Mouse (Mus musculus) kidney, adult 2 months (tissue): Measurements from ENCODE around the gene Adgrf5. TPM values are rescaled to one million over a fixed set of nuclear protein-coding genes. Genes with fewer than 3 reads are reported as not detected.

Experiments
- DNase-seq: peaks from one replicate; pipeline ENCODE4 v3.0.0; 2021
- H3K27ac ChIP-seq: fragments of 200-500 bp; 2 replicates; pipeline ENCODE4 v1.5.1; 2012; ENCODE audit warnings: low read depth, low read length, control low read depth, inconsistent platforms; ENCODE audit not compliant: insufficient read depth
- H3K27me3 ChIP-seq: fragments of 200-500 bp; replicated peaks from 2 replicates; pipeline ENCODE4 v1.6.1; 2012; ENCODE audit warnings: mild to moderate bottlenecking, moderate library complexity, low read length, inconsistent platforms; ENCODE audit not compliant: control insufficient read depth, insufficient read depth
- H3K36me3 ChIP-seq: fragments of 200-500 bp; 2 replicates; pipeline ENCODE4 v1.6.1; 2012; ENCODE audit warnings: mild to moderate bottlenecking, moderate library complexity, low read length, inconsistent platforms; ENCODE audit not compliant: control insufficient read depth, insufficient read depth
- H3K4me1 ChIP-seq: fragments of 200-500 bp; 2 replicates; pipeline ENCODE4 v1.6.1; 2011; ENCODE audit warnings: low read length; ENCODE audit not compliant: control insufficient read depth, insufficient read depth
- H3K4me3 ChIP-seq: fragments of 200-500 bp; 2 replicates; pipeline ENCODE4 v1.5.1; 2011; ENCODE audit warnings: mild to moderate bottlenecking, low read depth, low read length, control low read depth; ENCODE audit not compliant: insufficient read depth
- CTCF ChIP-seq: fragments of 200-500 bp; conservative IDR thresholded peaks from 2 replicates; pipeline ENCODE4 v1.5.1; 2011; ENCODE audit warnings: low read depth, mild to moderate bottlenecking, control low read depth, low read length, moderate library complexity, mixed read lengths; ENCODE audit not compliant: insufficient read depth, insufficient read length
- POLR2A ChIP-seq: fragments of 200-500 bp; IDR thresholded peaks from one replicate; pipeline ENCODE4 v1.6.1; 2011; ENCODE audit warnings: low read depth, low read length, control low read depth
- WGBS: fragments of 180-500 bp; shearing (Covaris S2); methylation state at CpG from one replicate; pipeline ENCODE4 v1.1.7; 2018; 5-methylcytosine and 5-hydroxymethylcytosine counted together
- polyA plus RNA-seq: library from polyadenylated mRNA; depleted of rRNA; stranded (reverse); fragments of >200 nt; gene quantifications from 2 replicates; pipeline ENCODE4 v1.2.3, GENCODE M21; 2012; rRNA removed

The Adgrf5 gene
- polyA plus RNA-seq, 1 experiment = 41.7 TPM

DNA sequence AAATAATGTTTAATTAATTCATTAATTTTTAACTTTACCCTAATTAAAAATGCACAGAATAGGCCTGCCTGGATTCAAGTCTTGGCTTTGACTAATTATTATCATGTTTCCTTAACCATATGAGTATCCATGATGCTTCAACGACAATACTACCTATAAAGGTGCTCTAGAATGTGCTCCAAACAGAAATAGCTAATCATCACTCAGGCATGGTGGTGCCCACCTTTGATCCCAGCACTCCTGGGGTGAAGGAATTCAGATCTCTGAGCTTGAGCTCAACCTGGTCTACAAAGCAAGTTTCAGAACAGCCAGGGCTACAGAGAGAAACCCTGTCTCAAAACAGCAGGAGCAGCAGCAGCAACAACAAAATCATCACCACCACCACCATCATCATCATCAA lies 140.3 kb downstream of the Adgrf5 start:
- no peak for TF ChIP-seq POLR2A
- TF ChIP-seq CTCF = no peak
- Histone ChIP-seq H3K4me3 (no peak overlapping the region), H3K27ac (peak overlapping the region; percentile 97), H3K36me3 (no peaks in the 10 kb centered on the region; the same call in 1 of the 2 replicates), H3K4me1 (peaks cover 13% of the 10 kb centered on the region), H3K27me3 (no peaks in the 10 kb centered on the region)
- DNase-seq = peak; percentile 83
- 36% methylated on average over 1 of the region's 1 CpGs for WGBS

GRCm38 (mm10) chr17:43501223-43501622 lies 141.0 kb downstream of the Adgrf5 start:
- WGBS = 56% methylated on average over 3 of the region's 3 CpGs
- Histone ChIP-seq H3K27me3 (no peaks in the 10 kb centered on the region), H3K4me1 (peaks cover 13% of the 10 kb centered on the region), H3K27ac (peak overlapping the region; percentile 97), H3K4me3 (peak overlapping the region; percentile 46), H3K36me3 (no peaks in the 10 kb centered on the region; the same call in 1 of the 2 replicates)
- no peak for DNase-seq
- no peak for TF ChIP-seq POLR2A
- TF ChIP-seq CTCF = no peak

DNA sequence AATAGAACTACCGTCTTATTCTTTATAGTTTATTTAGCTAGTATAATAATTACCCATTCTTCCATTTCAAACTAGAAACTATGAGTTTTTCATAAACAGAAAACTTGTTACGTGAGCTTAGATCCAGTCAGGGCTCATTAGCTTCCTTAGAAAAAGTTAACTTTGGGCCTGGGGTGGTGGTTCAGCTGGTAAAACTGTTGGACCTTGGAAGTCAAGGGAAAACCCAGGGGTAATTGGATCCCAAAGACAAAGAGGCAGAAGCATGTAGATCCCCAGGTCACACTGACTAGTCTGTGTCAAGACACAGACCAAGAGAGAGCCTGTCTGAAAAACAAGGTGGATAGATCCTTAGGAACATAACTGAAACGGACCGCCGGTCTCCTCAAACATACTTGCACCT lies 141.4 kb downstream of the Adgrf5 start:
- DNase-seq = peak; percentile 85
- Histone ChIP-seq H3K4me3 (peak overlapping the region; percentile 45), H3K36me3 (no peaks in the 10 kb centered on the region; the same call in 1 of the 2 replicates), H3K4me1 (peaks cover 13% of the 10 kb centered on the region), H3K27ac (peak overlapping the region; percentile 98), H3K27me3 (no peaks in the 10 kb centered on the region)
- 58% methylated on average over 5 of the region's 5 CpGs for WGBS
- TF ChIP-seq CTCF = no peak
- TF ChIP-seq POLR2A = no peak

- peak; percentile 89 for DNase-seq
- Histone ChIP-seq H3K27me3 (no peaks in the 10 kb centered on the region), H3K4me1 (peaks cover 13% of the 10 kb centered on the region), H3K36me3 (no peaks in the 10 kb centered on the region; the same call in 1 of the 2 replicates), H3K27ac (peak within 1 kb of the TSS; percentile 98), H3K4me3 (peak within 1 kb of the TSS; percentile 45)
- WGBS = 58% methylated on average over 9 of the region's 9 CpGs
- no peak for TF ChIP-seq CTCF
- TF ChIP-seq POLR2A = no peak
These were observed 142.3 kb downstream of the Adgrf5 start, which contains the start of gene Mep1a for GRCm38 (mm10) chr17:43502592-43502991. Gene Mep1a, minus strand, starts transcription at chr17:43502812.

DNA sequence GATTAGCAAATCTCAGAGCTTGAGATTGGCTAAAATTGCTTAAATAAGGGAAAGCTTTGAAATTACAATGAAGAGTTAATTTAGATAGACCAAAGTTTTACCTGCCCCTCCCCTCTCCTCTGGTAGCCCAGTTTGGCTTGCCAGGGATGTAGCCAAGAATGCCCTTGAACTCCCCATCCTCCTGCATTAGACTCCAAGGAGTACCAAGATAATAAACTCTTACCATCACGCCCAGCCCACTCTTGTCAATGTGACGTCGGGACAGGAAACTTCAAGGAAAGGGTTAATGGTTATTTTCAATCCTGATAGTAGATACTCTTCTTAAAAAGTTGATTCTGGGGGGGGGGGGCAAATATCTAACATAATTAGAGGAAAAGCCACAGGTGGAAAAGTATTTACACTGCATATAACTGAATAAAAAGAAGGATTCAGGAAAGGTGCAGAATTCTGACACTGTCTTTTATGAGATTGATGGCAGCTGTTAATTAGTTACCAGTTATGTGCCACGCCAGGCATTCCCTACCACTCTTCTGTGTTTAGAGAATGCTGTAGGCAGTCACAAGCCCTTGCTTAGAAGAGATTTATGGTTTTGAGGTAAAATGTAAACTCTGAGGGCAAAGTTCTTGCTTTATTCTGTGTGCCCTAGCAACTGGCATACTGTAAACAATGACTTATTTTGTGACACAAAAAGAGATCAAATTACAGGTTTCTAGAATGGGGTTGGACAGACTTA lies 143.8 kb downstream of the Adgrf5 start:
- H3K27ac ChIP-seq = no peak overlapping the region
- TF ChIP-seq CTCF (no peak), POLR2A (no peak)

GRCm38 (mm10) chr17:43504594-43504934 lies 144.3 kb downstream of the Adgrf5 start:
- Histone ChIP-seq H3K27ac (peak overlapping the region; percentile 64; the same call in 1 of the 2 replicates), H3K27me3 (no peaks in the 10 kb centered on the region), H3K36me3 (no peaks in the 10 kb centered on the region; the same call in 1 of the 2 replicates), H3K4me1 (peaks cover 13% of the 10 kb centered on the region), H3K4me3 (no peak overlapping the region)
- TF ChIP-seq CTCF = no peak
- no peak for TF ChIP-seq POLR2A
- 25% methylated on average over 6 of the region's 6 CpGs for WGBS
- no peak for DNase-seq

More for the DNA sequence above, 143.8 kb downstream of the Adgrf5 start:
- Histone ChIP-seq H3K27me3 (no peaks in the 10 kb centered on the region), H3K4me3 (no peak overlapping the region), H3K4me1 (peaks cover 13% of the 10 kb centered on the region), H3K36me3 (no peaks in the 10 kb centered on the region; the same call in 1 of the 2 replicates)
- 30% methylated on average over 4 of the region's 4 CpGs for WGBS
- DNase-seq = peak; percentile 67

Other genes with a start within 250 kb of the Adgrf5 start
- gene Adgrf1, start 90.1 kb upstream of the Adgrf5 start, polyA plus RNA-seq = 0.92 and 1.8 TPM in 2 replicates
- gene Mep1a, start 142.4 kb downstream of the Adgrf5 start, polyA plus RNA-seq = 451 and 624 TPM in 2 replicates
- gene Ankrd66, start 183.2 kb downstream of the Adgrf5 start, polyA plus RNA-seq = not detected in 2 replicates
- gene Pla2g7, start 207.6 kb downstream of the Adgrf5 start, polyA plus RNA-seq = 12.9 and 13.4 TPM in 2 replicates